In genomic region chr1:156630965-156631364, GRCm38 (mm10) we compare ENCODE assay signal across 13 mouse cellular contexts. TPM values are rescaled to one million over a fixed set of nuclear protein-coding genes. Genes with fewer than 3 reads are reported as not detected.
A peak's percentile ranks its signal among the peaks of the same experiment; 100 is the strongest.
DNase-seq lines count a peak whose midpoint lies in the region; ATAC-seq and TF ChIP-seq lines count a peak whose summit lies in the region.
"Had no signal": no experiment of that assay in that cellular context is flagged by ENCODE, and none has a peak within 500 bp of the region (broad histone marks: within the 10 kb centered on the region; RNA-seq: fewer than 3 reads in every experiment).

No protein-coding gene starts in this region.

- H3K4me3 ChIP-seq in forebrain, postnatal 0 days (ENCODE audit: low read depth, low read length): no peak overlapping the region
- no peak overlapping the region for H3K4me3 ChIP-seq in forebrain, embryonic 13.5 days
- no peak overlapping the region for H3K4me3 ChIP-seq in lung, embryonic 14.5 days (ENCODE audit: low read depth, low read length)
- H3K4me3 ChIP-seq: hindbrain, embryonic 12.5 days; neural tube, embryonic 13.5 days had no signal

- no peak overlapping the region for H3K4me2 ChIP-seq in forebrain, postnatal 0 days (ENCODE audit: low read depth)
- H3K4me2 ChIP-seq in forebrain, embryonic 13.5 days: no peak overlapping the region
- no peak overlapping the region for H3K4me2 ChIP-seq in lung, embryonic 14.5 days
- H3K4me2 ChIP-seq: hindbrain, embryonic 12.5 days; neural tube, embryonic 13.5 days had no signal

- no peak overlapping the region for H3K9ac ChIP-seq in forebrain, postnatal 0 days
- H3K9ac ChIP-seq in forebrain, embryonic 13.5 days: no peak overlapping the region
- no peak overlapping the region for H3K9ac ChIP-seq in lung, embryonic 14.5 days
- H3K9ac ChIP-seq: hindbrain, embryonic 12.5 days; neural tube, embryonic 13.5 days had no signal

- ATAC-seq in forebrain, postnatal 0 days: no peak
- no peak for ATAC-seq in forebrain, embryonic 13.5 days
- no peak for ATAC-seq in lung, embryonic 14.5 days (ENCODE audit: insufficient read depth)

- H3K4me1 ChIP-seq in forebrain, postnatal 0 days (ENCODE audit: insufficient read depth): no peaks in the 10 kb centered on the region
- H3K4me1 ChIP-seq in forebrain, embryonic 13.5 days: no peaks in the 10 kb centered on the region
- no peaks in the 10 kb centered on the region for H3K4me1 ChIP-seq in lung, embryonic 14.5 days (ENCODE audit: insufficient read depth)
- H3K4me1 ChIP-seq: hindbrain, embryonic 12.5 days; neural tube, embryonic 13.5 days had no signal

- peaks cover 44% of the 10 kb centered on the region for H3K36me3 ChIP-seq in forebrain, postnatal 0 days (ENCODE audit: insufficient read depth)
- H3K36me3 ChIP-seq in forebrain, embryonic 13.5 days (ENCODE audit: poor library complexity, severe bottlenecking): peaks cover 53% of the 10 kb centered on the region
- peaks cover 61% of the 10 kb centered on the region for H3K36me3 ChIP-seq in lung, embryonic 14.5 days (ENCODE audit: insufficient read depth)
- peaks cover 20% of the 10 kb centered on the region for H3K36me3 ChIP-seq in splenic B cell, adult 2 months (ENCODE audit: control insufficient read depth, insufficient read depth, low read length, poor library complexity, severe bottlenecking)

- no peak for DNase-seq in forebrain, postnatal 0 days
- peak; percentile 30 for DNase-seq in lung, embryonic 14.5 days
- no peak for DNase-seq in lung, postnatal 14 days
- DNase-seq in ZHBTc4 (ENCODE audit: low read depth, low spot score): peak; percentile 77
- DNase-seq in splenic B cell, adult 2 months (ENCODE audit: low read depth, low spot score): peak; percentile 57
- no peak for DNase-seq in adrenal gland, adult 8-10 months
- DNase-seq in left cerebral cortex, adult 8-10 months (ENCODE audit: low spot score in 2 of 2): no peak
- DNase-seq: cerebellum, adult 11 months had no signal

- no peaks in the 10 kb centered on the region for H3K9me3 ChIP-seq in forebrain, postnatal 0 days (ENCODE audit: low read length)
- no peaks in the 10 kb centered on the region for H3K9me3 ChIP-seq in forebrain, embryonic 13.5 days (replicated peaks)
- no peaks in the 10 kb centered on the region for H3K9me3 ChIP-seq in lung, embryonic 14.5 days (ENCODE audit: low read depth, low read length)
- H3K9me3 ChIP-seq: G1E; hindbrain, embryonic 12.5 days; neural tube, embryonic 13.5 days had no signal

- TF ChIP-seq CTCF in forebrain, postnatal 0 days (IDR thresholded peaks at IDR 0.05; ENCODE audit: low read depth): peak; percentile 55
- peak; percentile 46 for TF ChIP-seq CTCF in lung, embryonic 14.5 days (IDR thresholded peaks at IDR 0.05; ENCODE audit: low read depth)

- no peaks in the 10 kb centered on the region for H3K27me3 ChIP-seq in forebrain, postnatal 0 days (ENCODE audit: insufficient read depth, low read length)
- no peaks in the 10 kb centered on the region for H3K27me3 ChIP-seq in forebrain, embryonic 13.5 days
- H3K27me3 ChIP-seq in lung, embryonic 14.5 days (ENCODE audit: insufficient read depth, low read length): no peaks in the 10 kb centered on the region
- no peaks in the 10 kb centered on the region for H3K27me3 ChIP-seq in splenic B cell, adult 2 months (ENCODE audit: control insufficient read depth, insufficient read depth, low read length, poor library complexity, severe bottlenecking)
- H3K27me3 ChIP-seq: hindbrain, embryonic 12.5 days; neural tube, embryonic 13.5 days had no signal

- H3K27ac ChIP-seq in forebrain, postnatal 0 days (ENCODE audit: low read depth, low read length): no peak overlapping the region
- H3K27ac ChIP-seq in forebrain, embryonic 13.5 days: no peak overlapping the region
- no peak overlapping the region for H3K27ac ChIP-seq in lung, embryonic 14.5 days (ENCODE audit: low read depth)
- H3K27ac ChIP-seq: hindbrain, embryonic 12.5 days; macrophage; neural tube, embryonic 13.5 days had no signal

RNA-seq across cellular contexts. Expression of gene Tor3a, which starts 43.2 kb away (rescaled TPM):
- 1.5 and 4.5 TPM in 2 replicates for total RNA-seq in forebrain, postnatal 0 days (2014; rRNA removed)
- polyA plus RNA-seq in forebrain, postnatal 0 days (2015; fragmentation: Nextera tagmentation; extraction: Ambion mirVana): 4.0 and 4.4 TPM in 2 replicates
- 3.7 and 6.4 TPM in 2 replicates for polyA plus RNA-seq in forebrain, embryonic 13.5 days (2015; fragmentation: Nextera tagmentation; extraction: Ambion mirVana)
- 8.3 and 8.7 TPM in 2 replicates for polyA plus RNA-seq in lung, embryonic 14.5 days (2014; fragmentation: Nextera tagmentation; extraction: Ambion mirVana)
- 10 to 100 TPM; 17.9 to 27.9 (median 24.4) TPM for total RNA-seq in adrenal gland, adult 8-10 months (2022)
- 1 to 10 TPM; 5.8 to 8.1 (median 7.8) TPM for total RNA-seq in left cerebral cortex, adult 8-10 months (2022)

Comparison
In these comparisons a context has a peak if more than half of its experiments do, and no peak if none do; other contexts are left out.
1. DNase-seq: peak in lung, embryonic 14.5 days (single experiment), ZHBTc4 (single experiment) and splenic B cell, adult 2 months (single experiment); none in forebrain, postnatal 0 days (single experiment), lung, postnatal 14 days (single experiment), adrenal gland, adult 8-10 months (single experiment) and left cerebral cortex, adult 8-10 months (0 of 2).